Mouse (Mus musculus): ENCODE measurements around the gene Cdk2ap1. TPM values are rescaled to one million over a fixed set of nuclear protein-coding genes. Genes with fewer than 3 reads are reported as not detected.
"Not testable (repeated sequence)": the region's sequence is repeated elsewhere in the genome, so short reads cannot be mapped to it uniquely, and the experiment has no call there.

Gene Cdk2ap1
- polyA plus RNA-seq, 1 experiment from 2014 or later: 62.3 TPM

DNA sequence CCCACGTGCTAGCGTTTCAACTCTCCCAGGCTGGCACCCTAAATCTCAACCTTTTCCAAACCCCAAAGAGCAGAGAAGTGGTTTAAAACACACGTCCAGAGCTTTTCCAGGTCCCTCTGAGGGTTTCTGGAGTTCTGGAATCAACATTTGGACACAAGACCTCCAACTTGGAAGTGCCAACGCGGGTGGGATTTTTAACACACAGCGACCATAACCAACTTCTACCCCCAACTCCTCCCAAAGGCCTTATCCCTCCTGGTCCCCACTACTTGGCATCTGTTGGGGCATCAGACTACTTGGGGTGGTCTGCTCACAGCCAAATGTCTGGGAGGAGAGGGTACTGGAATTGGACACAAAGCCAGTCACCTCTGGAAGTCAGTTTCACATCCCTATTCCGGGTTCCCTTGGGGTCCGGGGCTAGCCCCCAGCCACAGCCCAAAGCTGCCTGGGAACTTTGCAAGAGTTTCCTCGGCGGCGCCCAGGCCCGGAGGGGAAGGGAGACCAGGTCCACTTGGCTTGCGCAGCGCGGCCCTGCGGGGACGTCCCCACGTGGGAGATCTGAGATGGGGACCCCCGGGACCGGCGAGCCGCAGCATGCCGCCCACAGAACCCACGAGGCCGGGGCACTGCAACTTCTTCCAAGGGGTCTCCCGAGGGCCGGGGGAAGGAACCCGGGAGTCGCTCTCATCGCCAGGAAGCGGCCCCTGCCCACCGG lies 9.7 kb downstream of the Cdk2ap1 start:
- Histone ChIP-seq H3K9ac (ENCODE audit: low read depth, low read length) (peak overlapping the region; percentile 100), H3K4me3 (ENCODE audit: low read length) (peak overlapping the region; percentile 96), H3K4me2 (replicated peaks; ENCODE audit: low read depth, low read length) (peak overlapping the region; percentile 79), H3K27me3 (ENCODE audit: control insufficient read depth, insufficient read depth, low read length) (no peaks in the 10 kb centered on the region), H3K27ac (ENCODE audit: low read depth, low read length) (peak overlapping the region; percentile 99), H3K4me1 (ENCODE audit: control insufficient read depth, insufficient read depth, low read length) (peaks cover 14% of the 10 kb centered on the region), H3K9me3 (ENCODE audit: control insufficient read depth, low read length) (no peaks in the 10 kb centered on the region), H3K36me3 (ENCODE audit: control insufficient read depth, insufficient read depth, low read length) (peaks cover 21% of the 10 kb centered on the region)
- ATAC-seq (ENCODE audit: low FRiP score, low TSS enrichment): 0 out of 2 replicates have a peak, but pooled peaks have one; percentile 1
- 0% methylated on average over 30 of the region's 32 CpGs for WGBS

DNA sequence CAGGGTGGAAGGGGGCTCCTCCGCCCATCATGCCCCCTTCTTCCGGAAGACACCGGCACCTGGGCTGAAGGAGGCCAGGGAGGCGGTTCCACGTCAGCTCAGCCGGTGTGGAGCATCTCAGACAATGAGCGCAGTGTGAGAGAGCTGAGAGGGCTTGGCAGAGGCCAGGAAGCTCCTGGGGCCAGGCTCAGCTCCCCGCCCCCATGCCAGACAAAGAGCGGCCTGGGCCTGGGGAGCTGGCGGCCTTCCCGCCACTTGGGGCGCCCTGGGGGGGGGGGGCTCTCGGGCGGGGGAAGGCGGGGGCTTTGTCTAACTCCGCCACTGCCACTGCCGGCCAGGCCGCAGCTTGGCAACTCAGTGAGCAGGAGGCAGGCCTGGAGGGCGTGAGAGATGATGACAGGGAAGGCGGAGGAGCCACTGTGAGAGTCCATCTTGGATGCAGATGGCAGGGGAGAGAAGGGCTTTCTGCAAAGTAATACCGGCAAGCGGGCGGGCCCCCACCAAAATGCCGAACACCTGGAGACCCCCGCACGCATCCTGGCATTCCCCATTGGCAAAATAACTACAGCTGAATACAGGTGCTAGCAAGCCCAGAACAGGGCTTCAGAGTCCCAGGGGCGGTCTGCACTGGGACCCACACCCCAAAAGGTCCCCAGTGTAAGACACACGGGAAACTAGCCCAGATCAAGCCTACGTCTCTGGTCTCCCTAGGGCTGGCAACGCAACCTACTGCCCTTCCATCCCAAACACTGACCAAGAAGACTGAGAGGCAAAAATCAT lies 10.6 kb downstream of the Cdk2ap1 start:
- Histone ChIP-seq H3K36me3 (ENCODE audit: control insufficient read depth, insufficient read depth, low read length) (peaks cover 25% of the 10 kb centered on the region), H3K4me2 (replicated peaks; ENCODE audit: low read depth, low read length) (peak overlapping the region; percentile 79), H3K9ac (ENCODE audit: low read depth, low read length) (peak overlapping the region; percentile 100), H3K4me1 (ENCODE audit: control insufficient read depth, insufficient read depth, low read length) (peaks cover 14% of the 10 kb centered on the region), H3K4me3 (ENCODE audit: low read length) (peak overlapping the region; percentile 96), H3K9me3 (ENCODE audit: control insufficient read depth, low read length) (no peaks in the 10 kb centered on the region), H3K27ac (ENCODE audit: low read depth, low read length) (peak overlapping the region; percentile 99), H3K27me3 (ENCODE audit: control insufficient read depth, insufficient read depth, low read length) (no peaks in the 10 kb centered on the region)
- ATAC-seq (ENCODE audit: low FRiP score, low TSS enrichment): peak; percentile 88
- WGBS: under 1% methylated on average over 30 of the region's 30 CpGs

DNA sequence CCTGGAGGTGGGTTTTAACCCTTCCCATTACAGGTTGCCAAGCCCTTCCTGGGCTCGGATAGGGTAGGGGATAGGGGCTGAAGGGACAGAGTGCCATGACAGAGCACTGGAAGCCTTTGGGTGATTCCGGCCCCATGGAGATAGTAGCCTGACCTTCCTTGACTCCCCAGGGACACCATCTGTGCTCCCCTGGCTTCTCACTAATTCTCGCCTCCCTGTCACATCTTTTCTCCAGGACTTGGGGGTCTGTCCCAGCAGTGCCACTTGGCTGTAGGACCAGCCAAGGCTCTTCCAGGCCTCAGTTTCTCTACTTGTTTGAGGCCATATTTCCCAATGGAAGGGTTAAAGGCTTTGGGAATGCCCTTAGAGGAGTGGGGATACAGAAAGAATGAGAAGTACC lies 11.3 kb downstream of the Cdk2ap1 start:
- 36% methylated on average over 3 of the region's 3 CpGs for whole genome bisulfite sequencing
- Histone ChIP-seq H3K9me3 (ENCODE audit: control insufficient read depth, low read length) (no peaks in the 10 kb centered on the region), H3K36me3 (ENCODE audit: control insufficient read depth, insufficient read depth, low read length) (peaks cover 31% of the 10 kb centered on the region), H3K27ac (ENCODE audit: low read depth, low read length) (peak overlapping the region; percentile 99), H3K4me1 (ENCODE audit: control insufficient read depth, insufficient read depth, low read length) (peaks cover 14% of the 10 kb centered on the region), H3K27me3 (ENCODE audit: control insufficient read depth, insufficient read depth, low read length) (no peaks in the 10 kb centered on the region), H3K9ac (ENCODE audit: low read depth, low read length) (peak overlapping the region; percentile 100), H3K4me3 (ENCODE audit: low read length) (peak overlapping the region; percentile 96), H3K4me2 (replicated peaks; ENCODE audit: low read depth, low read length) (peak overlapping the region; percentile 79)
- ATAC-seq (ENCODE audit: low FRiP score, low TSS enrichment): no peak

DNA sequence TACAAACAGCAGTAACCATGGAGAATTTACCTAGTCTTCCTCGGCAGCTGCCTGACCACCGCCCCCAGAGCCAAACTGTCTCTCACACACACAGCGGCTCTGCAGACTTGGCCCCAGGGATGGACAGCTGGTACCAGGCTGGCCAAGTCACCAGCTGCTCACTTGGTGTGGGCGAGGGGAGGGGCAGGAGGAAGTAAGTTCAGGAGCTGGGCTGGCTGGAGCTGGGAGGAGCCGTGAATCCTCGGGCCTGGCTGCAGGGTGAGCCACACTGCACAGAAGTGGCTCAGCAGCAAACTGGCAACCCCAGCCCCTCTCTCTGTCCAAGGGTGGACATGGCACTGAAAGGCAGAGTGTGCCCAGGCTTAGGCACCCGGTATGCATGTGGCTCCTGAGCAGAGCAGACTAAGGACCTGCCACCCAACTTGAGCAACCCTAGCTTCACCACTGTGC lies 11.7 kb downstream of the Cdk2ap1 start:
- Histone ChIP-seq H3K4me1 (ENCODE audit: control insufficient read depth, insufficient read depth, low read length) (peaks cover 14% of the 10 kb centered on the region), H3K27ac (ENCODE audit: low read depth, low read length) (peak overlapping the region; percentile 99), H3K4me3 (ENCODE audit: low read length) (peak overlapping the region; percentile 96), H3K27me3 (ENCODE audit: control insufficient read depth, insufficient read depth, low read length) (no peaks in the 10 kb centered on the region), H3K9me3 (ENCODE audit: control insufficient read depth, low read length) (no peaks in the 10 kb centered on the region), H3K9ac (ENCODE audit: low read depth, low read length) (peak overlapping the region; percentile 100), H3K4me2 (replicated peaks; ENCODE audit: low read depth, low read length) (peak overlapping the region; percentile 79), H3K36me3 (ENCODE audit: control insufficient read depth, insufficient read depth, low read length) (peaks cover 36% of the 10 kb centered on the region)
- 15% methylated on average over 7 of the region's 7 CpGs for WGBS
- peak; percentile 22; the same call in 1 of the 2 replicates for ATAC-seq (ENCODE audit: low FRiP score, low TSS enrichment)

DNA sequence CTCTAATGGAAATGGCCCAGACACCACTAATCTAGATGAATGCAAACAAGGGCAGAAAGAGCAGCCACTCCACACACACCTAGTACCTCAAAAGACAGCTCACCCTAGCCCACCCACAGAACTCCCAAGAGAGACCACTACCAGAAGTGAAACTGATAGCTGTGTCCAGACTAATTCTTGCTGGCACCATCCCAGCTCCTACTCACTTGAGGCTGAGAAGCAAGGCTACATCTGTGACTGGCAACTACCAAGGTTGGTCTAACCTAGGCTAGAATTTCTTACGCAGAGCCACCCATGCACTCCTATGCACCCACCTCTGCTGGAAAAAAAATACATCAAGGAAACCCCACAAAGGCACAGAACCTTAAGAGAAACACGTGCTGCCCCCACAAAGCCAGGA lies 12.5 kb downstream of the Cdk2ap1 start:
- H3K9ac ChIP-seq (ENCODE audit: low read depth, low read length): peak overlapping the region; percentile 23; the same call in 1 of the 2 replicates
- no peak overlapping the region; the same call in 1 of the 2 replicates for H3K4me2 ChIP-seq (replicated peaks; ENCODE audit: low read depth, low read length)
- H3K9me3 ChIP-seq (ENCODE audit: control insufficient read depth, low read length): no peaks in the 10 kb centered on the region
- no peak for ATAC-seq (ENCODE audit: low FRiP score, low TSS enrichment)
- no peak overlapping the region for H3K27ac ChIP-seq (ENCODE audit: low read depth, low read length)
- no peak overlapping the region for H3K4me3 ChIP-seq (ENCODE audit: low read length)
- H3K36me3 ChIP-seq (ENCODE audit: control insufficient read depth, insufficient read depth, low read length): peaks cover 38% of the 10 kb centered on the region
- no peaks in the 10 kb centered on the region for H3K27me3 ChIP-seq (ENCODE audit: control insufficient read depth, insufficient read depth, low read length)
- H3K4me1 ChIP-seq (ENCODE audit: control insufficient read depth, insufficient read depth, low read length): peaks cover 11% of the 10 kb centered on the region
- WGBS: 79% methylated on average over 2 of the region's 2 CpGs

DNA sequence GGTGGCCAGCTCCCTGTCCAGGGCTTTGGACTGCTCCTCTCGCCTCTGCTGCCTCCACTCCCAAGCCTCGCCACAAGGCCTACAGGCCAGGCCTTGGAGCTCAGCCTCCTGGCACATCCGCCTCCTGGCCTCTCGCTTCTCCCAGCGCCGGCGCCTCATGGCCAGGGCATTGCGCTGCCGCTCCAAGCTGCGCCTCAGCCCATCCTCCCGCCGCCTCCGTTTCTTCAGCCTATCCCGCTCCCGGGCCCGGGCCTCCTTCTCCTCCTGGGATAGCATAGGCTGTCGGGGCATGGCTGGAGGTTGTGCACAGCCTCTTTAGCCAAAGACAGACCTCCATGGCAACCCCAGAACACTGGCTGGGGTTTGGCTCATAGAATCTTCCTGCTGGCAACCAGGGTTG lies 13.7 kb downstream of the Cdk2ap1 start:
- no peak overlapping the region for H3K4me3 ChIP-seq (ENCODE audit: low read length)
- 92% methylated on average over 17 of the region's 17 CpGs for WGBS
- H3K9ac ChIP-seq (ENCODE audit: low read depth, low read length): no peak overlapping the region
- H3K9me3 ChIP-seq (ENCODE audit: control insufficient read depth, low read length): no peaks in the 10 kb centered on the region
- peaks cover 11% of the 10 kb centered on the region for H3K4me1 ChIP-seq (ENCODE audit: control insufficient read depth, insufficient read depth, low read length)
- no peak overlapping the region for H3K4me2 ChIP-seq (replicated peaks; ENCODE audit: low read depth, low read length)
- peaks cover 47% of the 10 kb centered on the region for H3K36me3 ChIP-seq (ENCODE audit: control insufficient read depth, insufficient read depth, low read length)
- no peaks in the 10 kb centered on the region for H3K27me3 ChIP-seq (ENCODE audit: control insufficient read depth, insufficient read depth, low read length)
- ATAC-seq (ENCODE audit: low FRiP score, low TSS enrichment): no peak
- no peak overlapping the region for H3K27ac ChIP-seq (ENCODE audit: low read depth, low read length)

DNA sequence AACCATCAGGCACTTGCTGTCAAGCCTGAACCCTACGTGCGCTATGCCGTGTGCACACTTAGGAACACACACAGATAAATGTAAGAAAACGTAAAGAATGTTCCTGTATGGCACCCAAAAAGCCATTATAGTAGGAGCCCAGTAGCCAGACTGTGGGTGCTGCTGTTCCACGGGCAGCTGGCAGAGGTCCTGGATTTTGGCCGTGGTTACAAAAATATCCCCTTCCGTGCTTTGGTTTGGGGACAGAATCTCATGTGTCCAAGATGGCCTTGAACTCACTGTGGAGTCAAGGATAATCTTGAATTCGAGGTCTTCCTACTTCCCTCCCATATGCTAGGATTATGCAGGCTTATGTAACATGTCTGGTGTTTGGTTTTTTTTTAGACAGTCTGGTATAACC lies 20.0 kb downstream of the Cdk2ap1 start:
- no peak for ATAC-seq (ENCODE audit: low FRiP score, low TSS enrichment)
- 0 out of 2 replicates have a peak, but pooled peaks cover under 1% of the 10 kb centered on the region for H3K4me1 ChIP-seq (ENCODE audit: control insufficient read depth, insufficient read depth, low read length)
- H3K4me2 ChIP-seq (replicated peaks; ENCODE audit: low read depth, low read length): no peak overlapping the region

DNA sequence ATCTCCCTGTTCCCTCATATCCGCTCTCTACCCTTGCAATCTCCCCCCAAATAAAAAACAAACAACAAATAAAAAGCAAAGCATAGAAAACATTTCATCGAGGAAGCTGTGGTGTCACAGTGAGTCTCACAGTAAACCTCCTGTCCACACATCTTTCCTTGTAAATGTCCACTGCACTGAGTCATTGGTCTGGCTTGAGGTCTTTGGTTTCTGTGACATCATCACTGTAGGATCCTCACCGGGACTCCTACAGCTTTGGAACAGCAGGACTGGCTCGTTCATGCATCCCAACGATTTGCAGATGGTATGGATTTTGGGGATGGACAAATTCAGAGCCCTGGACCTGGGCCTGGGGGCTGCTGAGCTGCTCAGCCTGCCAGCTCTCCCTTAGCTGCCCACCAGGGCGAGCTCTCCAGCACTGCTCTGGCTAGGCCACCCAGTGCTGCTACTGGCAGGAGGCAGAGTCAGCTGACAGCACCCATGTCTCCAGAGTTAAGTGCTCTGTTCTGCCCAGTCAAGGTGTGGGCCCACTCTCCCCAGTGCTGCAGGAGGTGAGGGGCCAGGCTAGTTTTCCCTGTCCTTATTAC lies 21.0 kb downstream of the Cdk2ap1 start:
- not testable (repeated sequence) for H3K4me2 ChIP-seq (replicated peaks; ENCODE audit: low read depth, low read length); H3K9ac ChIP-seq (ENCODE audit: low read depth, low read length); H3K4me1 ChIP-seq (ENCODE audit: control insufficient read depth, insufficient read depth, low read length); H3K27me3 ChIP-seq (ENCODE audit: control insufficient read depth, insufficient read depth, low read length); H3K9me3 ChIP-seq (ENCODE audit: control insufficient read depth, low read length); H3K4me3 ChIP-seq (ENCODE audit: low read length); H3K27ac ChIP-seq (ENCODE audit: low read depth, low read length)
- ATAC-seq (ENCODE audit: low FRiP score, low TSS enrichment): 0 out of 2 replicates have a peak, but pooled peaks have one; percentile 50
- WGBS: 64% methylated on average over 6 of the region's 6 CpGs
- peaks cover 22% of the 10 kb centered on the region for H3K36me3 ChIP-seq (ENCODE audit: control insufficient read depth, insufficient read depth, low read length)

More for the DNA sequence above, 20.0 kb downstream of the Cdk2ap1 start:
- Histone ChIP-seq H3K9me3 (ENCODE audit: control insufficient read depth, low read length) (no peaks in the 10 kb centered on the region), H3K36me3 (ENCODE audit: control insufficient read depth, insufficient read depth, low read length) (peaks cover 27% of the 10 kb centered on the region), H3K27ac (ENCODE audit: low read depth, low read length) (no peak overlapping the region), H3K9ac (ENCODE audit: low read depth, low read length) (no peak overlapping the region), H3K4me3 (ENCODE audit: low read length) (no peak overlapping the region), H3K27me3 (ENCODE audit: control insufficient read depth, insufficient read depth, low read length) (no peaks in the 10 kb centered on the region)
- 79% methylated on average over 8 of the region's 8 CpGs for WGBS

Data from kidney, embryonic 14.5 days (tissue).